Mouse (Mus musculus) retina, adult 2 months (tissue): Measurements from ENCODE around the gene Id2.

ENCODE experiments used
- DNase-seq: peaks from one replicate; pipeline ENCODE4 v3.0.0-alpha.2; 2012; ENCODE audit warnings: low read depth, low spot score

Id2 gene

GRCm38 (mm10) chr12:25097052-25097209 lies at the start of gene Id2:
Gene Id2, minus strand, starts transcription at chr12:25097140.
- no peak for DNase-seq

GRCm38 (mm10) chr12:25145344-25145698 lies 48.4 kb upstream of the Id2 start:
- no peak for DNase-seq

GRCm38 (mm10) chr12:25144591-25145343 lies 47.8 kb upstream of the Id2 start:
- no peak for DNase-seq

- DNase-seq, result no peak
These were observed 46.6 kb upstream of the Id2 start for GRCm38 (mm10) chr12:25143492-25143891.

GRCm38 (mm10) chr12:25142251-25142650 lies 45.3 kb upstream of the Id2 start:
- no peak for DNase-seq

- DNase-seq, result no peak
These were observed 44.4 kb upstream of the Id2 start for GRCm38 (mm10) chr12:25141311-25141710.

GRCm38 (mm10) chr12:25140115-25140514 lies 43.2 kb upstream of the Id2 start:
- no peak for DNase-seq

GRCm38 (mm10) chr12:25138616-25139015 lies 41.7 kb upstream of the Id2 start:
- DNase-seq, result no peak

GRCm38 (mm10) chr12:25132046-25132445 lies 35.1 kb upstream of the Id2 start:
- no peak for DNase-seq

- DNase-seq, result no peak
These were observed 30.7 kb upstream of the Id2 start for GRCm38 (mm10) chr12:25127629-25128028.

GRCm38 (mm10) chr12:25126228-25126627 lies 29.3 kb upstream of the Id2 start:
- no peak for DNase-seq

- no peak for DNase-seq
These were observed 28.4 kb upstream of the Id2 start for GRCm38 (mm10) chr12:25125239-25125776.

GRCm38 (mm10) chr12:25124431-25125238 lies 27.7 kb upstream of the Id2 start:
- DNase-seq, result no peak

GRCm38 (mm10) chr12:25120753-25121152 lies 23.8 kb upstream of the Id2 start:
- no peak for DNase-seq

- no peak for DNase-seq
These were observed 22.3 kb upstream of the Id2 start for GRCm38 (mm10) chr12:25119278-25119677.

GRCm38 (mm10) chr12:25117856-25118511 lies 21.0 kb upstream of the Id2 start:
- no peak for DNase-seq

- DNase-seq, result no peak
These were observed 19.2 kb upstream of the Id2 start for GRCm38 (mm10) chr12:25116126-25116525.

GRCm38 (mm10) chr12:25114426-25114825 lies 17.5 kb upstream of the Id2 start:
- no peak for DNase-seq

GRCm38 (mm10) chr12:25113357-25113756 lies 16.4 kb upstream of the Id2 start:
- no peak for DNase-seq

- no peak for DNase-seq
These were observed 15.9 kb upstream of the Id2 start for GRCm38 (mm10) chr12:25112806-25113205.

GRCm38 (mm10) chr12:25110682-25111078 lies 13.7 kb upstream of the Id2 start:
- no peak for DNase-seq

GRCm38 (mm10) chr12:25109971-25110681 lies 13.2 kb upstream of the Id2 start:
- no peak for DNase-seq
